Mouse (Mus musculus) heart, embryonic 11.5 days (tissue): ENCODE measurements around the gene Odc1. TPM values are rescaled to one million over a fixed set of nuclear protein-coding genes. Genes with fewer than 3 reads are reported as not detected.

Source experiments
- ATAC-seq: fragments of 200-750 bp; cut with Nextera tagmentation; replicated peaks from 2 replicates; pipeline ENCODE4 v1.8.0; 2017; ENCODE audit warnings: moderate library complexity; ENCODE audit not compliant: insufficient number of reproducible peaks, low FRiP score, low TSS enrichment
- H3K27ac ChIP-seq: fragments of 300-500 bp; sonication (generic); 2 replicates; pipeline ENCODE4 v1.5.1; 2014; ENCODE audit warnings: mild to moderate bottlenecking, low read depth, low read length
- H3K27me3 ChIP-seq: fragments of 300-500 bp; sonication (generic); 2 replicates; pipeline ENCODE4 v1.6.1; 2014; ENCODE audit warnings: mild to moderate bottlenecking, low read length, mixed read lengths; ENCODE audit not compliant: control insufficient read depth, insufficient read depth
- H3K36me3 ChIP-seq: fragments of 300-500 bp; sonication (generic); 2 replicates; pipeline ENCODE4 v1.6.1; 2014; ENCODE audit warnings: mild to moderate bottlenecking, low read length, moderate library complexity, mixed read lengths; ENCODE audit not compliant: control insufficient read depth, insufficient read depth
- H3K4me1 ChIP-seq: fragments of 300-500 bp; sonication (generic); 2 replicates; pipeline ENCODE4 v1.6.1; 2014; ENCODE audit warnings: low read length; ENCODE audit not compliant: control insufficient read depth, insufficient read depth
- H3K4me2 ChIP-seq: fragments of 300-500 bp; sonication (generic); 2 replicates; pipeline ENCODE4 v1.6.1; 2014; ENCODE audit warnings: mild to moderate bottlenecking, moderate library complexity
- H3K4me3 ChIP-seq: fragments of 300-500 bp; sonication (generic); 2 replicates; pipeline ENCODE4 v1.5.1; 2014; ENCODE audit warnings: low read depth, low read length
- H3K9ac ChIP-seq: fragments of 300-500 bp; sonication (generic); 2 replicates; pipeline ENCODE4 v1.6.1; 2014; ENCODE audit warnings: mild to moderate bottlenecking, low read depth, low read length, moderate library complexity
- H3K9me3 ChIP-seq: fragments of 300-500 bp; sonication (generic); replicated peaks from 2 replicates; pipeline ENCODE4 v1.6.1; 2016; ENCODE audit warnings: low read length; ENCODE audit not compliant: control insufficient read depth
- WGBS: fragments of 180-500 bp; shearing (Covaris S2); extraction: QIAGEN DNeasy Blood & Tissue Kit; methylation state at CpG from one replicate; pipeline ENCODE4 v1.1.7; 2014; ENCODE audit not compliant: insufficient replicate concordance; 5-methylcytosine and 5-hydroxymethylcytosine counted together
- polyA plus RNA-seq: library from polyadenylated mRNA; unstranded; fragments of >200 nt; fragmentation: Nextera tagmentation; extraction: Ambion mirVana; gene quantifications from 2 replicates; pipeline ENCODE4 v1.2.1, GENCODE M21; 2014

Gene Odc1
- polyA plus RNA-seq, 1 experiment from 2014 or later = 159 TPM

- Histone ChIP-seq H3K36me3 (peaks cover 12% of the 10 kb centered on the region), H3K4me3 (no peak overlapping the region), H3K9ac (no peak overlapping the region), H3K27ac (no peak overlapping the region), H3K4me2 (no peak overlapping the region), H3K27me3 (no peaks in the 10 kb centered on the region), H3K4me1 (peaks cover 8% of the 10 kb centered on the region; the same call in 1 of the 2 replicates), H3K9me3 (no peaks in the 10 kb centered on the region; the same call in 1 of the 2 replicates)
- no peak for ATAC-seq
- 76% methylated on average over 5 of the region's 5 CpGs for WGBS
Measured at GRCm38 (mm10) chr12:17553627-17554026, 9.0 kb downstream of the Odc1 start.

- Histone ChIP-seq H3K36me3 (peaks cover 7% of the 10 kb centered on the region), H3K27ac (no peak overlapping the region), H3K9ac (no peak overlapping the region), H3K4me1 (peaks cover 8% of the 10 kb centered on the region; the same call in 1 of the 2 replicates), H3K9me3 (no peaks in the 10 kb centered on the region; the same call in 1 of the 2 replicates), H3K27me3 (no peaks in the 10 kb centered on the region), H3K4me2 (no peak overlapping the region), H3K4me3 (no peak overlapping the region)
- ATAC-seq = peak; percentile 46; the same call in 1 of the 2 replicates
- WGBS = 37% methylated on average over 15 of the region's 15 CpGs
Measured at GRCm38 (mm10) chr12:17554200-17554951, 9.8 kb downstream of the Odc1 start.

GRCm38 (mm10) chr12:17556430-17557343 lies 12.1 kb downstream of the Odc1 start:
- WGBS = 26% methylated on average over 21 of the region's 21 CpGs
- peaks cover 8% of the 10 kb centered on the region; the same call in 1 of the 2 replicates for H3K4me1 ChIP-seq
- H3K9ac ChIP-seq = 0 out of 2 replicates have a peak overlapping the region, but pooled peaks have one; percentile 18
- no peaks in the 10 kb centered on the region for H3K36me3 ChIP-seq
- no peak for ATAC-seq
- no peaks in the 10 kb centered on the region for H3K27me3 ChIP-seq
- H3K4me3 ChIP-seq = no peak overlapping the region
- H3K27ac ChIP-seq = no peak overlapping the region
- peak overlapping the region; percentile 42 for H3K4me2 ChIP-seq
- no peaks in the 10 kb centered on the region; the same call in 1 of the 2 replicates for H3K9me3 ChIP-seq

GRCm38 (mm10) chr12:17557344-17557966 lies 12.9 kb downstream of the Odc1 start:
- Histone ChIP-seq H3K36me3 (no peaks in the 10 kb centered on the region), H3K27ac (no peak overlapping the region), H3K4me2 (peak overlapping the region; percentile 42), H3K9me3 (no peaks in the 10 kb centered on the region; the same call in 1 of the 2 replicates), H3K4me3 (no peak overlapping the region), H3K27me3 (no peaks in the 10 kb centered on the region), H3K9ac (0 out of 2 replicates have a peak overlapping the region, but pooled peaks have one; percentile 18), H3K4me1 (peaks cover 8% of the 10 kb centered on the region; the same call in 1 of the 2 replicates)
- 30% methylated on average over 7 of the region's 7 CpGs for WGBS
- ATAC-seq = no peak

- Histone ChIP-seq H3K27ac (no peak overlapping the region), H3K4me1 (peaks cover 8% of the 10 kb centered on the region; the same call in 1 of the 2 replicates), H3K27me3 (no peaks in the 10 kb centered on the region), H3K9ac (no peak overlapping the region), H3K36me3 (no peaks in the 10 kb centered on the region), H3K4me3 (no peak overlapping the region), H3K4me2 (no peak overlapping the region), H3K9me3 (no peaks in the 10 kb centered on the region; the same call in 1 of the 2 replicates)
- ATAC-seq = no peak
- WGBS = 81% methylated on average over 2 of the region's 2 CpGs
Measured at GRCm38 (mm10) chr12:17557967-17558345, 13.4 kb downstream of the Odc1 start.

- Histone ChIP-seq H3K4me2 (no peak overlapping the region), H3K9ac (no peak overlapping the region), H3K27ac (no peak overlapping the region), H3K9me3 (no peaks in the 10 kb centered on the region; the same call in 1 of the 2 replicates), H3K4me1 (peaks cover under 1% of the 10 kb centered on the region; the same call in 1 of the 2 replicates), H3K27me3 (no peaks in the 10 kb centered on the region), H3K36me3 (no peaks in the 10 kb centered on the region), H3K4me3 (no peak overlapping the region)
- ATAC-seq = no peak
- WGBS = 78% methylated on average over 1 of the region's 1 CpGs
Measured at GRCm38 (mm10) chr12:17562396-17562795, 17.8 kb downstream of the Odc1 start.

GRCm38 (mm10) chr12:17565393-17566045 lies 20.9 kb downstream of the Odc1 start:
- Histone ChIP-seq H3K36me3 (no peaks in the 10 kb centered on the region), H3K4me3 (no peak overlapping the region), H3K4me1 (no peaks in the 10 kb centered on the region), H3K9ac (no peak overlapping the region), H3K27me3 (no peaks in the 10 kb centered on the region), H3K4me2 (no peak overlapping the region), H3K27ac (no peak overlapping the region), H3K9me3 (no peaks in the 10 kb centered on the region)
- WGBS = 67% methylated on average over 3 of the region's 3 CpGs
- peak; percentile 52; the same call in 1 of the 2 replicates for ATAC-seq

- H3K36me3 ChIP-seq = no peaks in the 10 kb centered on the region
- WGBS = 69% methylated on average over 1 of the region's 1 CpGs
- no peak overlapping the region for H3K4me2 ChIP-seq
- H3K27me3 ChIP-seq = no peaks in the 10 kb centered on the region
- no peaks in the 10 kb centered on the region for H3K4me1 ChIP-seq
- no peak overlapping the region for H3K9ac ChIP-seq
- H3K9me3 ChIP-seq = no peaks in the 10 kb centered on the region
- H3K4me3 ChIP-seq = no peak overlapping the region
- no peak overlapping the region for H3K27ac ChIP-seq
- no peak for ATAC-seq
Measured at GRCm38 (mm10) chr12:17566046-17566408, 21.4 kb downstream of the Odc1 start.
